Mouse (Mus musculus): ENCODE data around the gene Tppp2. TPM values are rescaled to one million over a fixed set of nuclear protein-coding genes. Genes with fewer than 3 reads are reported as not detected.
A peak's percentile ranks its signal among the peaks of the same experiment; 100 is the strongest.

Tppp2 gene
- not detected in 2 replicates for polyA plus RNA-seq (2015; fragmentation: Nextera tagmentation; extraction: Ambion mirVana)

GRCm38 (mm10) chr14:51918125-51918524 lies at the start of gene Tppp2:
Tppp2 (plus strand) TSS chr14:51918425.
- 89% methylated on average over 4 of the region's 4 CpGs for whole genome bisulfite sequencing
- H3K36me3 ChIP-seq (ENCODE audit: control insufficient read depth, insufficient read depth, low read length) = no peaks in the 10 kb centered on the region
- no peak within 1 kb of the TSS for H3K4me2 ChIP-seq (ENCODE audit: low read depth, low read length)
- no peaks in the 10 kb centered on the region for H3K27me3 ChIP-seq (replicated peaks; ENCODE audit: control insufficient read depth, insufficient read depth, low read length)
- H3K4me1 ChIP-seq (ENCODE audit: control insufficient read depth, insufficient read depth, low read length) = peaks cover 15% of the 10 kb centered on the region
- H3K27ac ChIP-seq (ENCODE audit: low read length) = no peak within 1 kb of the TSS
- ATAC-seq = no peak
- H3K4me3 ChIP-seq (ENCODE audit: low read length) = no peak within 1 kb of the TSS
- no peak within 1 kb of the TSS for H3K9ac ChIP-seq (ENCODE audit: low read depth, low read length)
- no peaks in the 10 kb centered on the region for H3K9me3 ChIP-seq (ENCODE audit: control insufficient read depth, low read length)

DNA sequence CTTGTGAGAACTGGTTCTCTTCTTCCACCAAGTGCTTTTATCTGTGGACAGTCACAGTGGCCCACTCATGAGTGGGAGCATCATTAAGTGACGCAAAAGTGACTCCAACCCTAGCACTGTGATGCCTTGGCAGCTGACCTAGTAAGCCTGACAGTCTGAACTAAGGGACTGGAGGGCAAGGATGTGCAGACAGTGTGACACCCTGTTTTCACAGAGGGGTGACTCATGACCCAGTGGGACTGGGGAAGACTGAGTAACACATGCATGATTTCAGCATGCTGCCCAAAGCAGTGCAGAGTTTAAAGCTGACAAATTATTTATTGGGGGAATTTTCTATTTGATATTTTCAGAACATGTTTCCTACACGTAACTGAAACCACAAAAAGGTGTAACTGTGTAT lies 47.5 kb upstream of the Tppp2 start:
- no peak for ATAC-seq
- no peak overlapping the region for H3K4me2 ChIP-seq (ENCODE audit: low read depth, low read length)
- no peak overlapping the region for H3K27ac ChIP-seq (ENCODE audit: low read length)
- no peaks in the 10 kb centered on the region for H3K9me3 ChIP-seq (ENCODE audit: control insufficient read depth, low read length)
- no peak overlapping the region for H3K4me3 ChIP-seq (ENCODE audit: low read length)
- no peaks in the 10 kb centered on the region for H3K36me3 ChIP-seq (ENCODE audit: control insufficient read depth, insufficient read depth, low read length)
- 77% methylated on average over 2 of the region's 2 CpGs for WGBS
- no peaks in the 10 kb centered on the region for H3K27me3 ChIP-seq (replicated peaks; ENCODE audit: control insufficient read depth, insufficient read depth, low read length)
- no peaks in the 10 kb centered on the region for H3K4me1 ChIP-seq (ENCODE audit: control insufficient read depth, insufficient read depth, low read length)
- H3K9ac ChIP-seq (ENCODE audit: low read depth, low read length) = no peak overlapping the region

DNA sequence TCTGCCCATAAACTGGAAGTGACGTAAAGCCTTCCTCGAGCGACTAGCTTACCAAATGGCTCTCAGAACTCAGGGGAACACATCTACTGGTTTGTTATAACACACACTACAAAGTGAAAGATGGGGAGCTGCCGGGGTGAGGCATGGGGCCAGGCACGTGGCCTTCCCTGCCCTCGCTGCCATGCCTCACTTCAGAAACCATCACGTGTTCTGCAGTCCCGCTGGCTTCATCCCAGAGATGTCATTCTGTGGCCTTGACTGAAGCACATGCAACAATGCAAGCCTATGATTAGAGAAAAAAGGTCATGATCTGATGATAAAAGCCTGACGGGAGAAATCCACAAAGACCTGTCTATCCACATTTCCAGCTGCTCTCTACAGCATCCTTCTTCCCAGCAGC lies 46.5 kb upstream of the Tppp2 start:
- no peak for ATAC-seq
- Histone ChIP-seq H3K27me3 (replicated peaks; ENCODE audit: control insufficient read depth, insufficient read depth, low read length) (no peaks in the 10 kb centered on the region), H3K9me3 (ENCODE audit: control insufficient read depth, low read length) (no peaks in the 10 kb centered on the region), H3K4me1 (ENCODE audit: control insufficient read depth, insufficient read depth, low read length) (no peaks in the 10 kb centered on the region), H3K4me2 (ENCODE audit: low read depth, low read length) (no peak overlapping the region), H3K36me3 (ENCODE audit: control insufficient read depth, insufficient read depth, low read length) (no peaks in the 10 kb centered on the region), H3K4me3 (ENCODE audit: low read length) (no peak overlapping the region), H3K27ac (ENCODE audit: low read length) (no peak overlapping the region), H3K9ac (ENCODE audit: low read depth, low read length) (no peak overlapping the region)
- whole genome bisulfite sequencing = 75% methylated on average over 9 of the region's 9 CpGs

DNA sequence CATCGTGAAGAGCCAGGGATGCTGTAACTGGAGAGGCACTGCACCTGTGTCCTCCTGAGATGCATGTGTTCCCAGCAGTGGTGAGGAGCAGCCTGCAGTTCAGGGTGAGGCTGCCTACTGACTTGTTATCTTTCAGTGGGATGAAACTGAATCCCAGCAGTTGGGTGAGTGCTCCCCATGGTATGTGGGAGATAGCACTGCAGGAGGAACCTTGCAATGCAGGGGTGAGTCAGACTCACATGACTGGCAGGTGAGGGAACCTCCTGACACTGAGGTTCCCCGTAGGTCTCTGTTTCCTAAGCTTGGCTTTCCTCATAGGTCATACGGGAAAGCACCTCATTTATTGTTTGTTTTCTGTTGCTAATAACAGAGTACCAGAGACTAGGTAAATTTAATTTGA lies 40.7 kb upstream of the Tppp2 start:
- no peak overlapping the region for H3K4me3 ChIP-seq (ENCODE audit: low read length)
- H3K27ac ChIP-seq (ENCODE audit: low read length) = no peak overlapping the region
- no peaks in the 10 kb centered on the region for H3K36me3 ChIP-seq (ENCODE audit: control insufficient read depth, insufficient read depth, low read length)
- H3K27me3 ChIP-seq (replicated peaks; ENCODE audit: control insufficient read depth, insufficient read depth, low read length) = no peaks in the 10 kb centered on the region
- WGBS = 57% methylated on average over 3 of the region's 3 CpGs
- H3K4me2 ChIP-seq (ENCODE audit: low read depth, low read length) = no peak overlapping the region
- no peak overlapping the region for H3K9ac ChIP-seq (ENCODE audit: low read depth, low read length)
- ATAC-seq = peak; percentile 65
- no peaks in the 10 kb centered on the region for H3K4me1 ChIP-seq (ENCODE audit: control insufficient read depth, insufficient read depth, low read length)
- H3K9me3 ChIP-seq (ENCODE audit: control insufficient read depth, low read length) = no peaks in the 10 kb centered on the region

DNA sequence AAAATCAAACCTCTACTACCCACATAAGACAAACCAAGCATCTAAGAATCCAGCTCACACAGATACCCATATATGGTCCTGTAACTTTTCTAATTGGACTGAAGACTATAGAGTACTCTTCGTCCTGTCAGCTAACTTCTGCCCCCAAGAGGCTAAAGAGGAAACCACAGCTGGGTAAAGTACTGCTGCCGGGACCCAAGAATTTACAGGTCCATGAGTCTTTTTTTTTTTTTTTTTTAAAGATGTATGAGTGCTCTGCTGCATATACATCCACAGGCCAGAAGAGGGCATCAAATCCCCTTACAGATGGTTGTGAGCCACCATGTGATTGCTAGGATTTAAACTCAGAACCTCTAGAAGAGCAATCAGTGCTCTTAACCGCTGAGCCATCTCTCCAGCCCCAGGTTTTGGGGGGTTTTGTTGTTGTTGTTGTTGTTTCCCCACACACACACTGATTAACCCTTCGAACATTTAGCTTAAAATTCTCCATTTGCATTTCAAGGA lies 34.6 kb upstream of the Tppp2 start:
- Histone ChIP-seq H3K27me3 (replicated peaks; ENCODE audit: control insufficient read depth, insufficient read depth, low read length) (no peaks in the 10 kb centered on the region), H3K4me3 (ENCODE audit: low read length) (peak overlapping the region; percentile 71), H3K27ac (ENCODE audit: low read length) (peak overlapping the region; percentile 62; the same call in 1 of the 2 replicates), H3K9ac (ENCODE audit: low read depth, low read length) (no peak overlapping the region; the same call in 1 of the 2 replicates), H3K36me3 (ENCODE audit: control insufficient read depth, insufficient read depth, low read length) (peaks cover 11% of the 10 kb centered on the region), H3K4me2 (ENCODE audit: low read depth, low read length) (peak overlapping the region; percentile 56), H3K4me1 (ENCODE audit: control insufficient read depth, insufficient read depth, low read length) (peaks cover 8% of the 10 kb centered on the region; the same call in 1 of the 2 replicates), H3K9me3 (ENCODE audit: control insufficient read depth, low read length) (no peaks in the 10 kb centered on the region)
- under 1% methylated on average over 4 of the region's 4 CpGs for WGBS
- peak; percentile 33 for ATAC-seq

- ATAC-seq = peak; percentile 55
- Histone ChIP-seq H3K27me3 (replicated peaks; ENCODE audit: control insufficient read depth, insufficient read depth, low read length) (no peaks in the 10 kb centered on the region), H3K36me3 (ENCODE audit: control insufficient read depth, insufficient read depth, low read length) (peaks cover 11% of the 10 kb centered on the region), H3K4me3 (ENCODE audit: low read length) (peak overlapping the region; percentile 71), H3K9me3 (ENCODE audit: control insufficient read depth, low read length) (no peaks in the 10 kb centered on the region), H3K4me1 (ENCODE audit: control insufficient read depth, insufficient read depth, low read length) (peaks cover 8% of the 10 kb centered on the region; the same call in 1 of the 2 replicates), H3K4me2 (ENCODE audit: low read depth, low read length) (peak overlapping the region; percentile 56), H3K27ac (ENCODE audit: low read length) (peak overlapping the region; percentile 62), H3K9ac (ENCODE audit: low read depth, low read length) (peak overlapping the region; percentile 77)
- 1% methylated on average over 14 of the region's 14 CpGs for WGBS
These were observed 34.1 kb upstream of the Tppp2 start for GRCm38 (mm10) chr14:51884031-51884544.

DNA sequence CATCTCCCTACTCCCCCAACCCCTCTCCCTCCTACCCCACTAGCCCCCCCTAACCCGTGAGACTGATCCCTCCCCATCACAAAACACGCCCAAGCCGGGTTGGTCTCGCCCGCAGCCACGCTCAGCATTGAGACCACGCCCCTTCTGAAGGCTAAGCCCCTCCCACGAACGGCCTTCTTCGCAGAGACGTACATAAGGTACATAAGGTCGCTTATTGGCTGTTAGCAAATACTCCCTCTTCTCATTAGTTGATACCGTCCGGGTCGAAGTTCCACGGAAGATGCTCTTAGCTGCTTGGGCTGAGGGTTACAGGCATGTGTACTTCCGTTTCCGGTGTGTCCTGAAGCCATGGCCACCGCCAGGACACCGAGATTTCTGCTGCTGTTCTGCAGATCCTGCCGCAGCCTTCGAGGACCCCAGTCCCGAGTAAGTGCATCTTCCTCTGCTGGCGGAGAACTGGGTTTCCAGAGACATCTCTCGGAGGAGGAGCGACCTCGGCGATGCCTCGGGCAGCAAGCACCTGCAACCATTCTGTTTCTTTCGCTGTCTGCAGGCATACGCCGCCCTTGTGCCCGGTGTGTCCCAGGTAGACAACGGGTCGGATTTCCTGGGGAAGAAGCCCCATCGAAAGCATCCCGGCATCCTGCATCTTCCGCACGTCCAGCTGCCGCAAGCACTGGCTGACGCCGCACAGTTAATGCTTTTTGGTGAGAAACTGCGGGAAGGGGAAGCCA lies 33.5 kb upstream of the Tppp2 start, which contains the start of gene Mettl17:
Gene Mettl17 (plus strand): TSS at position 245 of the 734 bp plus-strand sequence.
- Histone ChIP-seq H3K9me3 (ENCODE audit: control insufficient read depth, low read length) (no peaks in the 10 kb centered on the region), H3K9ac (ENCODE audit: low read depth, low read length) (peak within 1 kb of the TSS; percentile 77), H3K27ac (ENCODE audit: low read length) (peak within 1 kb of the TSS; percentile 80)

DNA sequence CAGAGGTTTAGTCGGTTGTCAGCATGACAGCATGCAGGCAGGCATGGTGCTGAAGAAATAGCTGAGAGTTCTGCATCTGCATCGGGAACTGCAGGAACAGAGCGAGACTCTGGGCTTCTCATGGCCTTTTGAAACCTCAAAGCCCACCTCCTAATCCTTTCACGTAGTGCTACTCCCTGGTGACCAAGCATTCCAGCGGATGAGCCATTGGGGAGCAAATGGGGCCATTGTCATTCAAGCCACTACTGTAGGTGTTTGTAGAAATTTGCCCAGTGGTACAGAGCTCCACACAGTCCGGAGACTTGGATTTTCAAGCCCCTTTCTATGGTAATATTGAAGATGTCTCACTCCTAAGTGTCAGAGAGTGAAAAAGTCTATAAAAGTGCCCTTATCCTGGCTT lies 32.2 kb upstream of the Tppp2 start:
- ATAC-seq = no peak
- Histone ChIP-seq H3K4me3 (ENCODE audit: low read length) (peak overlapping the region; percentile 71), H3K4me1 (ENCODE audit: control insufficient read depth, insufficient read depth, low read length) (peaks cover 8% of the 10 kb centered on the region; the same call in 1 of the 2 replicates), H3K27me3 (replicated peaks; ENCODE audit: control insufficient read depth, insufficient read depth, low read length) (no peaks in the 10 kb centered on the region), H3K9me3 (ENCODE audit: control insufficient read depth, low read length) (no peaks in the 10 kb centered on the region), H3K36me3 (ENCODE audit: control insufficient read depth, insufficient read depth, low read length) (peaks cover 25% of the 10 kb centered on the region), H3K4me2 (ENCODE audit: low read depth, low read length) (peak overlapping the region; percentile 65), H3K27ac (ENCODE audit: low read length) (no peak overlapping the region), H3K9ac (ENCODE audit: low read depth, low read length) (no peak overlapping the region)
- 64% methylated on average over 6 of the region's 6 CpGs for WGBS

More for the DNA sequence above, 33.5 kb upstream of the Tppp2 start, which contains the start of gene Mettl17:
- WGBS = under 1% methylated on average over 43 of the region's 43 CpGs
- H3K4me2 ChIP-seq (ENCODE audit: low read depth, low read length) = peak within 1 kb of the TSS; percentile 65
- peak; percentile 99 for ATAC-seq
- peak within 1 kb of the TSS; percentile 71 for H3K4me3 ChIP-seq (ENCODE audit: low read length)
- H3K4me1 ChIP-seq (ENCODE audit: control insufficient read depth, insufficient read depth, low read length) = peaks cover 8% of the 10 kb centered on the region; the same call in 1 of the 2 replicates
- no peaks in the 10 kb centered on the region for H3K27me3 ChIP-seq (replicated peaks; ENCODE audit: control insufficient read depth, insufficient read depth, low read length)
- H3K36me3 ChIP-seq (ENCODE audit: control insufficient read depth, insufficient read depth, low read length) = peaks cover 17% of the 10 kb centered on the region

GRCm38 (mm10) chr14:51889833-51890232 lies 28.4 kb upstream of the Tppp2 start:
- peaks cover 33% of the 10 kb centered on the region for H3K36me3 ChIP-seq (ENCODE audit: control insufficient read depth, insufficient read depth, low read length)
- ATAC-seq = no peak
- no peak overlapping the region for H3K9ac ChIP-seq (ENCODE audit: low read depth, low read length)
- H3K27me3 ChIP-seq (replicated peaks; ENCODE audit: control insufficient read depth, insufficient read depth, low read length) = no peaks in the 10 kb centered on the region
- H3K4me1 ChIP-seq (ENCODE audit: control insufficient read depth, insufficient read depth, low read length) = peaks cover 8% of the 10 kb centered on the region; the same call in 1 of the 2 replicates
- H3K4me2 ChIP-seq (ENCODE audit: low read depth, low read length) = no peak overlapping the region
- H3K9me3 ChIP-seq (ENCODE audit: control insufficient read depth, low read length) = no peaks in the 10 kb centered on the region
- no peak overlapping the region for H3K4me3 ChIP-seq (ENCODE audit: low read length)
- no peak overlapping the region for H3K27ac ChIP-seq (ENCODE audit: low read length)
- WGBS = 93% methylated on average over 6 of the region's 6 CpGs
